Mouse (Mus musculus) ES-Bruce4 (cell line): Measurements from ENCODE around the gene Zdhhc5.

Experiments
- CTCF ChIP-seq: IDR thresholded peaks from one replicate; pipeline ENCODE4 v1.8.1; 2011; ENCODE audit warnings: low read depth, low read length
- EP300 ChIP-seq: IDR thresholded peaks from 2 replicates; pipeline ENCODE4 v1.6.1; 2011; ENCODE audit warnings: low read depth, low read length; ENCODE audit not compliant: insufficient read depth
- POLR2A ChIP-seq: IDR thresholded peaks from one replicate; pipeline ENCODE4 v1.8.1; 2011; ENCODE audit warnings: low read length; ENCODE audit not compliant: insufficient read depth

- peak; percentile 95 for TF ChIP-seq EP300
- TF ChIP-seq CTCF: no peak
- no peak for TF ChIP-seq POLR2A
Measured at GRCm38 (mm10) chr2:84744126-84744525, 29.1 kb upstream of the Zdhhc5 start.
